Comparison of ENCODE assay signal across 10 mouse cellular contexts in genomic region chr2:179762521-179763305, GRCm38 (mm10).
A peak's percentile ranks its signal among the peaks of the same experiment; 100 is the strongest.
DNase-seq lines count a peak whose midpoint lies in the region; ATAC-seq lines count a peak whose summit lies in the region.
"Had no signal": no experiment of that assay in that cellular context is flagged by ENCODE, and none has a peak within 500 bp of the region (broad histone marks: within the 10 kb centered on the region; RNA-seq: fewer than 3 reads in every experiment).

No protein-coding gene starts in this region.

- no peak for DNase-seq in forebrain, embryonic 10.5 days (ENCODE audit: extremely low spot score, low spot score)
- no peak for DNase-seq in forebrain, embryonic 11.5 days (ENCODE audit: low spot score)
- peak; percentile 46 for DNase-seq in testis, postnatal 14 days (ENCODE audit: low spot score)
- no peak for DNase-seq in testis, postnatal 10 days (ENCODE audit: low spot score)
- peak; percentile 36 to 44 for DNase-seq in layer of hippocampus, adult 8-10 months (ENCODE audit: low spot score in 2 of 2)
- no peak for DNase-seq in adrenal gland, postnatal 10 days
- no peak for DNase-seq in thymus, postnatal 36 days

- peak overlapping the region; percentile 69 for H3K27ac ChIP-seq in forebrain, embryonic 10.5 days
- no peak overlapping the region for H3K27ac ChIP-seq in forebrain, embryonic 11.5 days (ENCODE audit: low read depth, low read length)
- H3K27ac ChIP-seq: heart, embryonic 15.5 days; lung, embryonic 15.5 days had no signal

- WGBS in forebrain, embryonic 10.5 days = 77% methylated on average over 13 of the region's 13 CpGs
- 73% methylated on average over 13 of the region's 13 CpGs for WGBS in forebrain, embryonic 11.5 days

- no peak overlapping the region for H3K4me2 ChIP-seq in forebrain, embryonic 11.5 days (ENCODE audit: low read depth, low read length, severe bottlenecking)
- H3K4me2 ChIP-seq: heart, embryonic 15.5 days; lung, embryonic 15.5 days had no signal

- H3K9me3 ChIP-seq in forebrain, embryonic 10.5 days = no peaks in the 10 kb centered on the region
- no peaks in the 10 kb centered on the region for H3K9me3 ChIP-seq in forebrain, embryonic 11.5 days (ENCODE audit: control insufficient read depth, low read length)
- H3K9me3 ChIP-seq: heart, embryonic 15.5 days; lung, embryonic 15.5 days had no signal

- no peaks in the 10 kb centered on the region for H3K36me3 ChIP-seq in forebrain, embryonic 10.5 days (replicated peaks)
- H3K36me3 ChIP-seq in forebrain, embryonic 11.5 days (ENCODE audit: control insufficient read depth, insufficient read depth, low read length) = no peaks in the 10 kb centered on the region
- H3K36me3 ChIP-seq: heart, embryonic 15.5 days; lung, embryonic 15.5 days had no signal

- no peak overlapping the region for H3K9ac ChIP-seq in forebrain, embryonic 11.5 days (ENCODE audit: low read length)
- H3K9ac ChIP-seq: heart, embryonic 15.5 days; lung, embryonic 15.5 days had no signal

- H3K27me3 ChIP-seq in forebrain, embryonic 10.5 days (ENCODE audit: poor library complexity, severe bottlenecking) = peaks cover 40% of the 10 kb centered on the region
- H3K27me3 ChIP-seq in forebrain, embryonic 11.5 days (ENCODE audit: control insufficient read depth, insufficient read depth, low read length) = no peaks in the 10 kb centered on the region

- H3K4me1 ChIP-seq in forebrain, embryonic 10.5 days = peaks cover 45% of the 10 kb centered on the region
- peaks cover 14% of the 10 kb centered on the region for H3K4me1 ChIP-seq in forebrain, embryonic 11.5 days (replicated peaks; ENCODE audit: control insufficient read depth, insufficient read depth, low read length)

- ATAC-seq in forebrain, embryonic 11.5 days (replicated peaks; ENCODE audit: low FRiP score) = no peak
- ATAC-seq in CD4-positive, CD25-positive, alpha-beta regulatory T cell, adult 4 months = no peak

- H3K4me3 ChIP-seq in forebrain, embryonic 10.5 days = no peak overlapping the region
- H3K4me3 ChIP-seq in forebrain, embryonic 11.5 days (ENCODE audit: low read depth, low read length) = no peak overlapping the region
- H3K4me3 ChIP-seq: heart, embryonic 15.5 days; lung, embryonic 15.5 days had no signal

Comparison
In these comparisons a context has a peak if more than half of its experiments do, and no peak if none do; other contexts are left out.
1. DNase-seq: peak in testis, postnatal 14 days (single experiment) and layer of hippocampus, adult 8-10 months (2 of 2); none in forebrain, embryonic 10.5 days (single experiment), forebrain, embryonic 11.5 days (single experiment), testis, postnatal 10 days (single experiment), adrenal gland, postnatal 10 days (single experiment) and thymus, postnatal 36 days (0 of 2).